Mouse (Mus musculus): ENCODE results near the gene Arpc2. TPM values are rescaled to one million over a fixed set of nuclear protein-coding genes. Genes with fewer than 3 reads are reported as not detected.

The Arpc2 gene
- polyA plus RNA-seq, 1 experiment from 2014 or later = 400 TPM

DNA sequence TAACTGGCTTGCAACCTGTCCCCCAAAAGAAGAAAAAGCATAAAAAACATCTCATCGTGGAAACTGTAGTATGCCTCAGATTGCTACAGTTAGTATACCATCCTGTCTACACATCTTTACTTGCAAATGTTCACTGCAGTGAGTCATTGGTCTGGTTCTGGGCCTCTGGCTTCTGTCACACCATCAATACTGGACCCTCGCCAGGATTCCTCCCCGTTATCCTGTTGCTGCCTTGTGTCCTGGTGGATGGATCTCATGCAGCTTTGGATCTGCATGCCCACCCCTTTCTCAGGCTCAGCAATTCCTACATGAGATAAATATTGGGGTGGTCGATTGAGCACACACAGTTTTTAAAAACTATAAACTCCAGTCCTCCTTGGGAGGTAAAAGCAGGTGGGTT is 35.8 kb downstream of the Arpc2 start:
- ATAC-seq (ENCODE audit: extremely low read depth, insufficient number of reproducible peaks, low FRiP score, low TSS enrichment) = no peak
- H3K4me2 ChIP-seq = no peak overlapping the region
- peak overlapping the region; percentile 77 for H3K27ac ChIP-seq (replicated peaks)
- no peak overlapping the region for H3K4me3 ChIP-seq
- 25% methylated on average over 4 of the region's 4 CpGs for WGBS
- no peak overlapping the region for H3K9ac ChIP-seq
- peaks cover 26% of the 10 kb centered on the region for H3K36me3 ChIP-seq
- H3K27me3 ChIP-seq (replicated peaks) = no peaks in the 10 kb centered on the region
- peaks cover 65% of the 10 kb centered on the region for H3K4me1 ChIP-seq
- no peaks in the 10 kb centered on the region for H3K9me3 ChIP-seq

DNA sequence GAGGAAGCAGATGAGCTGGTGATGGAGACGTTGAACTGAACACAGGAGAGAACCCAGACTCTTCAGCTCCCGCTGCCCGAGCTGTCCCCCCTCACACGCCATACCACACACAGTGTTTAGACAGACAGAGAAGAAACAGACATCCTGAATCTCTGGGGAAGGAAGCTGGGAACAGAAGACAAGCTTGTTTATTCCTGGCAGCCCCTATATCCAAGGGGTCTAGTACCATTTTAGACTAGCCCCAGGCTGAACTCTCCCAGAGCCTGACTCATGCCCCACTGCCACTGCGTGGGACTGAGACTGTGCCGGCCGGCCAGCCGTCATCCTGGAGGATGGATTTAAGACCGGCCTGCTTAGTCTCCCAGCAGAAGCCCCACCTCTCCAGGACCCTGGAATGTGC is 39.1 kb downstream of the Arpc2 start:
- Histone ChIP-seq H3K27me3 (replicated peaks) (no peaks in the 10 kb centered on the region), H3K4me2 (peak overlapping the region; percentile 20), H3K9ac (0 out of 2 replicates have a peak overlapping the region, but pooled peaks have one; percentile 28), H3K36me3 (peaks cover 15% of the 10 kb centered on the region), H3K4me1 (peaks cover 72% of the 10 kb centered on the region), H3K9me3 (no peaks in the 10 kb centered on the region), H3K4me3 (no peak overlapping the region), H3K27ac (replicated peaks) (peak overlapping the region; percentile 66)
- ATAC-seq (ENCODE audit: extremely low read depth, insufficient number of reproducible peaks, low FRiP score, low TSS enrichment) = peak; percentile 59; the same call in 1 of the 2 replicates
- WGBS = 8% methylated on average over 9 of the region's 9 CpGs

DNA sequence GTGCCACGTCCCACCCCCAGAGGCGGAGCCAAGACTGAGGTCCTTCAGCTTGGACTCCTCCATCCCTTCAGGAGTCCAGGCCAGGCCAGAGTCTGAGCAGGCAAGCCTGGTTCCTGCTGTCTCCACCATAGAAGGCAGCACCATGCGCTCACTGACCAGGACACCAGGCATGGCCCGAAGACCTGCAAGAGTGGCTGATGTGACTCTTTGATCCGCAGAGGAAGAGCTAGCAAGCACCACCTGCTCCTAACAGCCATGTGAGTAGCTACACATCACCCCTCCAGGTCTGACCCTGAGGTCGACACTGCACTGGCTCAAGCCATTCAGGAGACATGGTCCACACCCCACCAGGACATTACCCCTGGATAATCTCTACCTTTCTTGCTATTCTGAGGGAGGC is 41.2 kb downstream of the Arpc2 start:
- WGBS = 70% methylated on average over 6 of the region's 6 CpGs
- H3K36me3 ChIP-seq = peaks cover 35% of the 10 kb centered on the region
- H3K4me1 ChIP-seq = peaks cover 53% of the 10 kb centered on the region
- H3K9ac ChIP-seq = no peak overlapping the region
- no peak overlapping the region for H3K4me2 ChIP-seq
- no peak for ATAC-seq (ENCODE audit: extremely low read depth, insufficient number of reproducible peaks, low FRiP score, low TSS enrichment)
- H3K27me3 ChIP-seq (replicated peaks) = no peaks in the 10 kb centered on the region
- H3K27ac ChIP-seq (replicated peaks) = no peak overlapping the region
- H3K4me3 ChIP-seq = no peak overlapping the region
- H3K9me3 ChIP-seq = no peaks in the 10 kb centered on the region

GRCm38 (mm10) chr1:74277883-74278537 is 42.1 kb downstream of the Arpc2 start:
- H3K36me3 ChIP-seq = peaks cover 45% of the 10 kb centered on the region
- H3K9me3 ChIP-seq = no peaks in the 10 kb centered on the region
- no peak overlapping the region for H3K4me2 ChIP-seq
- H3K4me1 ChIP-seq = peaks cover 54% of the 10 kb centered on the region
- no peak overlapping the region for H3K27ac ChIP-seq (replicated peaks)
- H3K27me3 ChIP-seq (replicated peaks) = no peaks in the 10 kb centered on the region
- no peak overlapping the region for H3K4me3 ChIP-seq
- ATAC-seq (ENCODE audit: extremely low read depth, insufficient number of reproducible peaks, low FRiP score, low TSS enrichment) = no peak
- 56% methylated on average over 8 of the region's 8 CpGs for WGBS
- no peak overlapping the region for H3K9ac ChIP-seq

DNA sequence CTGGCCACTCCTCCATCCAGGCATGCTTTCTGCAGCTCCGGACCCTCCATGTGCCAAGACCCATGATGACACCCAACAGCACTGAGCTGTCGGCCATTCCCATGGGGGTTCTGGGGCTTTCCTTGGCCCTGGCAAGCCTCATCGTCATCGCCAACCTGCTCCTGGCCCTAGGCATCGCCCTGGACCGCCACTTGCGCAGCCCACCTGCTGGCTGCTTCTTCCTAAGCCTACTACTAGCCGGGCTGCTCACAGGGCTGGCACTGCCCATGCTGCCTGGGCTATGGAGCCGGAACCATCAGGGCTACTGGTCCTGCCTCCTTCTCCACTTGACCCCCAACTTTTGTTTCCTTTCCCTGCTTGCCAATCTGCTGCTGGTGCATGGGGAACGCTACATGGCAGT is 42.7 kb downstream of the Arpc2 start, which contains the start of gene Gpbar1:
Gene Gpbar1, plus strand, starts transcription at position 13 of the 400 bp plus-strand sequence.
- H3K4me2 ChIP-seq = no peak within 1 kb of the TSS
- no peaks in the 10 kb centered on the region for H3K27me3 ChIP-seq (replicated peaks)
- 85% methylated on average over 10 of the region's 10 CpGs for whole genome bisulfite sequencing
- no peak within 1 kb of the TSS for H3K9ac ChIP-seq
- no peaks in the 10 kb centered on the region for H3K9me3 ChIP-seq
- H3K4me3 ChIP-seq = no peak within 1 kb of the TSS
- H3K27ac ChIP-seq (replicated peaks) = no peak within 1 kb of the TSS
- H3K36me3 ChIP-seq = peaks cover 48% of the 10 kb centered on the region
- no peak for ATAC-seq (ENCODE audit: extremely low read depth, insufficient number of reproducible peaks, low FRiP score, low TSS enrichment)
- H3K4me1 ChIP-seq = peaks cover 53% of the 10 kb centered on the region

DNA sequence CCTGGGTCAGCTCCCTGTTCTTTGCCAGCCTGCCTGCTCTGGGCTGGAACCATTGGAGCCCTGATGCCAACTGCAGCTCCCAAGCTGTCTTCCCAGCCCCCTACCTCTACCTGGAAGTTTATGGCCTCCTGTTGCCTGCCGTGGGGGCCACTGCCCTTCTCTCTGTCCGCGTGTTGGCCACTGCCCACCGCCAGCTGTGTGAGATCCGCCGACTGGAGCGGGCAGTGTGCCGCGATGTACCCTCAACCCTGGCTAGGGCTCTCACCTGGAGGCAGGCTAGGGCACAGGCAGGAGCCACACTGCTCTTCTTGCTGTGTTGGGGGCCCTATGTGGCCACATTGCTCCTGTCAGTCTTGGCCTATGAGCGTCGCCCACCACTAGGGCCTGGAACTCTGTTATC is 43.1 kb downstream of the Arpc2 start:
- 78% methylated on average over 11 of the region's 11 CpGs for WGBS
- no peak overlapping the region for H3K4me3 ChIP-seq
- H3K9ac ChIP-seq = no peak overlapping the region
- peaks cover 55% of the 10 kb centered on the region for H3K4me1 ChIP-seq
- ATAC-seq (ENCODE audit: extremely low read depth, insufficient number of reproducible peaks, low FRiP score, low TSS enrichment) = no peak
- H3K4me2 ChIP-seq = no peak overlapping the region
- H3K27ac ChIP-seq (replicated peaks) = no peak overlapping the region
- peaks cover 48% of the 10 kb centered on the region for H3K36me3 ChIP-seq
- H3K9me3 ChIP-seq = no peaks in the 10 kb centered on the region
- H3K27me3 ChIP-seq (replicated peaks) = no peaks in the 10 kb centered on the region

- Histone ChIP-seq H3K36me3 (peaks cover 48% of the 10 kb centered on the region), H3K4me1 (peaks cover 41% of the 10 kb centered on the region), H3K9me3 (no peaks in the 10 kb centered on the region), H3K27ac (replicated peaks) (no peak overlapping the region), H3K4me2 (no peak overlapping the region), H3K9ac (no peak overlapping the region), H3K4me3 (no peak overlapping the region), H3K27me3 (replicated peaks) (no peaks in the 10 kb centered on the region)
- WGBS = 89% methylated on average over 14 of the region's 14 CpGs
- no peak for ATAC-seq (ENCODE audit: extremely low read depth, insufficient number of reproducible peaks, low FRiP score, low TSS enrichment)
These were observed 44.9 kb downstream of the Arpc2 start for GRCm38 (mm10) chr1:74280591-74281325.

GRCm38 (mm10) chr1:74281372-74281771 is 45.5 kb downstream of the Arpc2 start:
- H3K4me3 ChIP-seq = no peak overlapping the region
- no peak overlapping the region for H3K9ac ChIP-seq
- H3K27me3 ChIP-seq (replicated peaks) = no peaks in the 10 kb centered on the region
- peaks cover 49% of the 10 kb centered on the region for H3K36me3 ChIP-seq
- ATAC-seq (ENCODE audit: extremely low read depth, insufficient number of reproducible peaks, low FRiP score, low TSS enrichment) = no peak
- H3K4me1 ChIP-seq = peaks cover 41% of the 10 kb centered on the region
- no peaks in the 10 kb centered on the region for H3K9me3 ChIP-seq
- 94% methylated on average over 2 of the region's 2 CpGs for WGBS
- no peak overlapping the region for H3K27ac ChIP-seq (replicated peaks)
- H3K4me2 ChIP-seq = no peak overlapping the region

GRCm38 (mm10) chr1:74281886-74282285 is 46.0 kb downstream of the Arpc2 start:
- Histone ChIP-seq H3K4me2 (no peak overlapping the region), H3K4me3 (no peak overlapping the region), H3K9ac (no peak overlapping the region), H3K9me3 (no peaks in the 10 kb centered on the region), H3K4me1 (peaks cover 41% of the 10 kb centered on the region), H3K36me3 (peaks cover 54% of the 10 kb centered on the region), H3K27me3 (replicated peaks) (no peaks in the 10 kb centered on the region), H3K27ac (replicated peaks) (no peak overlapping the region)
- WGBS = 90% methylated on average over 8 of the region's 8 CpGs
- no peak for ATAC-seq (ENCODE audit: extremely low read depth, insufficient number of reproducible peaks, low FRiP score, low TSS enrichment)

- peaks cover 63% of the 10 kb centered on the region for H3K36me3 ChIP-seq
- no peak for ATAC-seq (ENCODE audit: extremely low read depth, insufficient number of reproducible peaks, low FRiP score, low TSS enrichment)
- H3K9me3 ChIP-seq = no peaks in the 10 kb centered on the region
- peak overlapping the region; percentile 45 for H3K9ac ChIP-seq
- 85% methylated on average over 10 of the region's 10 CpGs for WGBS
- H3K4me2 ChIP-seq = peak overlapping the region; percentile 83
- H3K4me1 ChIP-seq = peaks cover 37% of the 10 kb centered on the region
- no peak overlapping the region for H3K27ac ChIP-seq (replicated peaks)
- H3K27me3 ChIP-seq (replicated peaks) = no peaks in the 10 kb centered on the region
- H3K4me3 ChIP-seq = peak overlapping the region; percentile 84; the same call in 1 of the 2 replicates
These were observed 47.2 kb downstream of the Arpc2 start for GRCm38 (mm10) chr1:74282896-74283625.

GRCm38 (mm10) chr1:74283686-74284463 is 48.0 kb downstream of the Arpc2 start:
- peak; percentile 3; the same call in 1 of the 2 replicates for ATAC-seq (ENCODE audit: extremely low read depth, insufficient number of reproducible peaks, low FRiP score, low TSS enrichment)
- H3K9me3 ChIP-seq = no peaks in the 10 kb centered on the region
- H3K36me3 ChIP-seq = peaks cover 66% of the 10 kb centered on the region
- no peaks in the 10 kb centered on the region for H3K27me3 ChIP-seq (replicated peaks)
- peak overlapping the region; percentile 83 for H3K4me2 ChIP-seq
- peak overlapping the region; percentile 92 for H3K9ac ChIP-seq
- peak overlapping the region; percentile 84 for H3K4me3 ChIP-seq
- H3K4me1 ChIP-seq = peaks cover 45% of the 10 kb centered on the region
- H3K27ac ChIP-seq (replicated peaks) = peak overlapping the region; percentile 85
- 11% methylated on average over 15 of the region's 15 CpGs for WGBS

Measured in heart, embryonic 13.5 days (tissue).